Mouse (Mus musculus) thymus, adult 2 months (tissue): Measurements from ENCODE around the gene Rrp1b. TPM values are rescaled to one million over a fixed set of nuclear protein-coding genes. Genes with fewer than 3 reads are reported as not detected.
"Not testable (repeated sequence)": the region's sequence is repeated elsewhere in the genome, so short reads cannot be mapped to it uniquely, and the experiment has no call there.

Experiments used
- DNase-seq: peaks from one replicate; pipeline ENCODE4 v3.0.0; 2021
- H3K27ac ChIP-seq: fragments of 200-500 bp; 2 replicates; pipeline ENCODE4 v1.5.1; 2012; ENCODE audit warnings: low read length, control low read depth; ENCODE audit not compliant: control insufficient read depth, insufficient read depth
- H3K27me3 ChIP-seq: fragments of 200-500 bp; 2 replicates; pipeline ENCODE4 v1.6.1; 2012; ENCODE audit warnings: mild to moderate bottlenecking, low read length, moderate library complexity, mixed read lengths; ENCODE audit not compliant: control insufficient read depth, insufficient read depth
- H3K36me3 ChIP-seq: fragments of 200-500 bp; 2 replicates; pipeline ENCODE4 v1.6.1; 2012; ENCODE audit warnings: mild to moderate bottlenecking, low read length, moderate library complexity; ENCODE audit not compliant: control insufficient read depth, insufficient read depth
- H3K4me1 ChIP-seq: fragments of 200-500 bp; replicated peaks from 2 replicates; pipeline ENCODE4 v1.6.1; 2012; ENCODE audit warnings: low read length; ENCODE audit not compliant: control insufficient read depth, insufficient read depth
- H3K4me3 ChIP-seq: fragments of 200-500 bp; 2 replicates; pipeline ENCODE4 v1.5.1; 2012; ENCODE audit warnings: mild to moderate bottlenecking, low read length, control low read depth, moderate library complexity; ENCODE audit not compliant: control insufficient read depth, insufficient read depth
- CTCF ChIP-seq: fragments of 200-500 bp; IDR thresholded peaks from 2 replicates; pipeline ENCODE4 v1.5.1; 2012; ENCODE audit warnings: mild to moderate bottlenecking, control low read depth, low read length, moderate library complexity, borderline replicate concordance; ENCODE audit not compliant: control insufficient read depth, poor library complexity, insufficient read depth; ENCODE audit errors: extremely low read depth
- POLR2A ChIP-seq: fragments of 200-500 bp; IDR thresholded peaks from 2 replicates; pipeline ENCODE4 v1.6.1; 2012; ENCODE audit warnings: mild to moderate bottlenecking, low read length, control low read depth, moderate library complexity; ENCODE audit not compliant: control insufficient read depth, poor library complexity, insufficient read depth; ENCODE audit errors: extremely low read depth
- WGBS: fragments of 180-500 bp; shearing (Covaris S2); methylation state at CpG from one replicate; pipeline ENCODE4 v1.1.7; 2018; 5-methylcytosine and 5-hydroxymethylcytosine counted together
- polyA plus RNA-seq: library from polyadenylated mRNA; depleted of rRNA; stranded (reverse); fragments of >200 nt; gene quantifications from 2 replicates; pipeline ENCODE4 v1.2.3, GENCODE M21; 2012

Gene Rrp1b
- polyA plus RNA-seq, 1 experiment, result 17.2 TPM

- Histone ChIP-seq H3K4me3 (no peak overlapping the region), H3K4me1 (peaks cover 8% of the 10 kb centered on the region), H3K36me3 (peaks cover 9% of the 10 kb centered on the region; the same call in 1 of the 2 replicates), H3K27ac (no peak overlapping the region), H3K27me3 (no peaks in the 10 kb centered on the region)
- DNase-seq, result no peak
- WGBS, result 100% methylated on average over 2 of the region's 2 CpGs
- TF ChIP-seq POLR2A (no peak), CTCF (no peak)
Observed at GRCm38 (mm10) chr17:32057843-32058242, 21.9 kb downstream of the Rrp1b start.

- no peak for DNase-seq
- H3K4me3 ChIP-seq, result no peak overlapping the region
- no peaks in the 10 kb centered on the region for H3K4me1 ChIP-seq
- H3K27me3 ChIP-seq, result no peaks in the 10 kb centered on the region
- TF ChIP-seq POLR2A, result no peak
- no peak for TF ChIP-seq CTCF
- H3K27ac ChIP-seq, result no peak overlapping the region
- WGBS, result 100% methylated on average over 2 of the region's 2 CpGs
- H3K36me3 ChIP-seq, result peaks cover 9% of the 10 kb centered on the region; the same call in 1 of the 2 replicates
Observed at GRCm38 (mm10) chr17:32059084-32059483, 23.2 kb downstream of the Rrp1b start.

- DNase-seq, result no peak
Observed at GRCm38 (mm10) chr17:32061219-32061618, 25.3 kb downstream of the Rrp1b start.

GRCm38 (mm10) chr17:32063654-32064053, 27.8 kb downstream of the Rrp1b start:
- Histone ChIP-seq H3K4me1 (no peaks in the 10 kb centered on the region), H3K4me3 (no peak overlapping the region), H3K36me3 (peaks cover under 1% of the 10 kb centered on the region; the same call in 1 of the 2 replicates), H3K27ac (no peak overlapping the region), H3K27me3 (no peaks in the 10 kb centered on the region)
- DNase-seq, result no peak
- WGBS, result 83% methylated on average over 2 of the region's 2 CpGs
- TF ChIP-seq POLR2A, result no peak
- TF ChIP-seq CTCF, result no peak

More at GRCm38 (mm10) chr17:32061219-32061618, 25.3 kb downstream of the Rrp1b start:
- TF ChIP-seq POLR2A (no peak), CTCF (no peak)
- 98% methylated on average over 14 of the region's 14 CpGs for WGBS
- H3K36me3 ChIP-seq, result peaks cover 9% of the 10 kb centered on the region; the same call in 1 of the 2 replicates
- no peaks in the 10 kb centered on the region for H3K27me3 ChIP-seq
- no peak overlapping the region for H3K4me3 ChIP-seq
- no peaks in the 10 kb centered on the region for H3K4me1 ChIP-seq
- H3K27ac ChIP-seq, result no peak overlapping the region

GRCm38 (mm10) chr17:32064762-32065161, 28.9 kb downstream of the Rrp1b start:
- not testable (repeated sequence) for DNase-seq, H3K4me3 ChIP-seq, H3K27ac ChIP-seq, H3K4me1 ChIP-seq, H3K36me3 ChIP-seq, H3K27me3 ChIP-seq
- 95% methylated on average over 8 of the region's 8 CpGs for WGBS

GRCm38 (mm10) chr17:32067541-32067940, 31.6 kb downstream of the Rrp1b start:
- no peak overlapping the region for H3K4me3 ChIP-seq
- no peaks in the 10 kb centered on the region for H3K36me3 ChIP-seq
- WGBS, result 65% methylated on average over 9 of the region's 9 CpGs
- TF ChIP-seq POLR2A, result no peak
- H3K27ac ChIP-seq, result no peak overlapping the region
- DNase-seq, result no peak
- H3K27me3 ChIP-seq, result no peaks in the 10 kb centered on the region
- H3K4me1 ChIP-seq, result no peaks in the 10 kb centered on the region

GRCm38 (mm10) chr17:32068381-32068780, 32.5 kb downstream of the Rrp1b start:
- H3K36me3 ChIP-seq, result no peaks in the 10 kb centered on the region
- H3K27me3 ChIP-seq, result no peaks in the 10 kb centered on the region
- no peak for TF ChIP-seq CTCF
- TF ChIP-seq POLR2A, result no peak
- no peak for DNase-seq
- H3K4me1 ChIP-seq, result no peaks in the 10 kb centered on the region
- no peak overlapping the region for H3K4me3 ChIP-seq
- 96% methylated on average over 11 of the region's 11 CpGs for WGBS
- no peak overlapping the region for H3K27ac ChIP-seq
